Mouse (Mus musculus) kidney, postnatal 14 days (tissue): ENCODE measurements around the gene Rfc1.
"Not testable (repeated sequence)": the region's sequence is repeated elsewhere in the genome, so short reads cannot be mapped to it uniquely, and the experiment has no call there.

Experiments
- DNase-seq: peaks from one replicate; pipeline ENCODE4 v3.0.0; 2022; ENCODE audit warnings: mixed read lengths

Rfc1 gene

GRCm38 (mm10) chr5:65335298-65336074 lies at the start of gene Rfc1:
Gene Rfc1 (minus strand): TSS chr5:65335670.
- peak; percentile 93 for DNase-seq

- DNase-seq = no peak
Measured at GRCm38 (mm10) chr5:65374746-65375145, 39.3 kb upstream of the Rfc1 start.

DNA sequence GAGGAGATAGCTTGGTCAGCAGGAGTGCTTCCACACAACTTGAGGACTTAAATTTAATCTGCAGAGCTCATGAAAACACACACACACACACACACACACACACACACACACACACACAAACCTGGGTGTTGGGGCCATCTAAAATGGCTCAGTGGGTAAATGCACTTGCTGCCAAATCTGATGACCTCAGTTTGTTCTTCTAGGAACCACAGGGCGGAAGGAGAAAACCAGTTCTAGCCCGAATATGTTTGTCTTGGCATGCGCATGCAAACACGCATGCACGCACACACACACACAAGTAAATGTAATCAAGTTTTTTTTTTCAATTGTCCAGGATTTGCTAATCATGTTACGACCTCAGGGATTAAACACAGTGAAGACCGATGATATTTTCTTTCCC lies 36.1 kb upstream of the Rfc1 start:
- peak; percentile 8 for DNase-seq

DNA sequence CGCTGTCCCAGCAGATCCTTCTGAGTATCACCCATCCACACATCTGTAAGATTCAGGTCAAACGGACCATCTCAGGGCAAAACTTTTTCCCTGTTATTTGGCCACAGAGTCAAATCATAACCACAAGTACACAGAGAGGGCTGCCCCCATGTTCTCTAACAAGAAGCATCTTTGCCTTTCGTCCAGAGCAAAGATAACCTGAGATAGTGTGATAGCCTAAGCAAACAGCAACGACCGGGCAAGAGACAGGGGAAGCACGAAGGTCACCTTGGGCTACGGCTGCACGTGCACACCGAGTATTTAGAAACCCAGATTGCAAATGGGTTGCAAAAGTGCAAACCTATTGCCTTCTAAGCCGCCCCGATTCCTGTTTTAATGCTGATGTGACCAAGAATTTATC lies 32.4 kb upstream of the Rfc1 start:
- DNase-seq = no peak

DNA sequence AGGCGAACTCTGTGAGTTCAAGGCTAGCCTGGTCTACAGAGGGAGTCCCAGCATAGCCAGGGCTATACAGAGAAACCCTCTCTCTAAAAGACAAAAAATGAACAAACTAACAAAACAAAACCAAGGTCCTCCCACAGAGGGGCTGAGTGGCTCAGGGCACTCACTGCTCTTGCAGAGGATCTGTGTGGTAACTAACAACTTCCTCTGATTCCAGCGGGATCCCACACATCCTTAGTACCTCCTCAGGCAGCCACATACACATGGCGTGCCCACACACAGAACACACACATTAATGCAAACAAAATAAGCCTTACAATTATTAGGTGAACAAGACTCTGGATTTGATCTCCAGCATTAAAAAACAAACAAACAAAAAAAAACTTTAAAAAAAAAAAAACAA lies 22.3 kb upstream of the Rfc1 start:
- DNase-seq = no peak

GRCm38 (mm10) chr5:65356851-65357250 lies 21.4 kb upstream of the Rfc1 start:
- no peak for DNase-seq

DNA sequence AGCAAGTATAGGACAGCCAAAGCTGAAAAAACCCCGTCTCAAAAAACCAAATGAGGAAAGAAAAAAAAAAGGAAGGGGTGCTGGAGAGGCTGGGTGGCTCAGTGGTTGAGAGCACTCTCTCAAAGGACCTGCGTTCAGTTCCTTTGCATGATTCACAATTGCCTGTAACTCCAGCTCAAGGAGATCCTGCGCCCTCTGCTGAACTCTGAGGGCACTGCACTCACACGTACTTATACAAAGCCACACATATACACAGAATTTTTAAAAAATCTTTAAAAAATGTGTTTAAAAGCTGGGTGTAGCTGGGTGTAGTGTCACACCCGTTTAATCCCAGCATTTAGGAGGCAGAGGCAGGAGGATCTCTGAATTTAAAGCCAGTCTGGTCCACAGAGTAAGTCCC lies 19.5 kb upstream of the Rfc1 start:
- DNase-seq = no peak

- DNase-seq = no peak
Measured at GRCm38 (mm10) chr5:65354097-65354496, 18.6 kb upstream of the Rfc1 start.

DNA sequence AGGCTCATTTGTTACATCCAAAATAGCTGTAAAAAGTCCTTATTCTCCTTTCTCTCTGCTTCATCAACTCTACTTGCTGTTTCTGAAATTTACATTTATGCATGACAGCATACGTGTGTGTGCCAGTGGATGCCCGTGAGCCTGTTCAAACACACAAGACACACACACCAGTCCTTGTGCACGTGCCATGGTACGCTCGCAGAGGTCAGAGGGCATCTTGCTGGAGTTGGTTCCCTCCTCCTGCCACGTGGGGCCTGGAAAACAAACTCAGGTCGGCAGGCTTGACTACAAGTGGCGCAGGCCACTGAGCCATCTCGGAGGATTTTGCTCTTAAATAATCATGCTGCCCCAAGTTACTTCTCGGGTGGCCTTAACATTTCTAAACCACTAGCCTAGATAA lies 15.0 kb upstream of the Rfc1 start:
- no peak for DNase-seq

GRCm38 (mm10) chr5:65348168-65348567 lies 12.7 kb upstream of the Rfc1 start, which contains the start of gene Klb:
Gene Klb (plus strand): TSS chr5:65348314.
- no peak for DNase-seq

GRCm38 (mm10) chr5:65340167-65340566 lies 4.7 kb upstream of the Rfc1 start:
- no peak for DNase-seq

DNA sequence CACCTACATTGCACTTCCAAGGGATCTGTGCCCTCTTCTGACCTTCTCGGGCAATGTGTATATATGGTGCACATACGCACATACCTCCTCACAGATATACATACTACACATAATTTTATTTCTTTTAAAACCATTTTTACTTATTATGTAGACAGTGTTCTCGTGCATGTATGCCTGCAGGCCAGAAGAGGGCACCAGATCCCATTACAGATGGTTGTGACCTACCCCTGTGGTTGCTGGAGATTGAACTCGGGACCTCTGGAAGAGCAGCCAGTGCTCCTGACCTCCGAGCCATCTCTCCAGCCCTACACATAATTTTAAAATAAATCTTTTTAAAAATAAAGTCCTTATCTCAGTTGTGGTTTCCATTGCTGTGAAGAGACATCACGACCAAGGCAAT lies 2.9 kb upstream of the Rfc1 start:
- DNase-seq = no peak

DNA sequence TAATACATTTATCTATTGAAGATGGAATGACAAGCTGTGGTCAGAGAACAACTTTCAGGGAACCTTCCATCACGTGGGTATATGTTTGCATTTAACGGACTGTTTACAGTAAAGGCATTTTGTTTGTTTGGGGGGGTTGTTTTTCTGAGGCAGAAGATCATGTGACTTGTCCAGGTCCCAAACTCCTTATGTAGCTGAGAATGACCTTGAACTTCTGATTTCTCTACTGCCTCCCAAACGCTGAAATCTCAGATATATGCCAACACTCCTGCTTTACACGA lies 545 bp upstream of the Rfc1 start:
- DNase-seq = no peak

DNA sequence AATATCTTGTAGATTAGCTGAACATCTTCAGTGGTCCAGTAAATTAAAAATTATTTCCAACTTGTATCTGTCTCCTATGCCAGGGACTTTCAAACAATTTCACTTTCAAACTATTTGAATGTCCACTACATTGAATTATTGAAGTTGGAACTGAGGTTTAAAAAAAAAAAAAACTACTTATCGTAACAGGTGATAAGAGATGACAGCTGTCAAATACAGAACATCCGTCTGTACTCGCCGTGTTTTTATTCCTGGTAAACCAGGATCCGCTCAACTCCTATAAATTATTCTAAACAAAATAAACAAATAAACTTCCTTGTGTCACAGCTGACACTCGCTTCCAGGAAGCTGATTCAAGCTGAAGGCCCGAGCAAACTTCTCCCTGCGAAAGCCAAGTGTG lies 682 bp downstream of the Rfc1 start:
- no peak for DNase-seq

DNA sequence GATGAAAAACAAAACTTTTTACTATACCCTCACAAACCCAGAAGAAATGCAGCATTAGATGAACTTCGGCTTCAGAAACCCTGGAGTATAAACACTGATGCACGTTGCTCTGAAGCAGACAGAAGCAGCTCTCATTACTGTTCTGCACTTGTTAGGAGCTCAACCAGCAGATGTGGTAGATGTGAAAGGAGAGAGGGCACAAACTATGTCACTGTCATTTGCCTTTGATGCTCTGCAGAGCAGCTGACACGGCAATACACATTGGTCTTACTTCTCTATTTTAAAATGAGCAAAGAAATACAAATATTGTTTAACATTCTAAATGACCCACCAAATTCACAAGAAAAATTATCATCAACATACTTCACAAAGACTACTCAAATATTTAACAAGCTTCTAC lies 5.5 kb downstream of the Rfc1 start:
- no peak for DNase-seq

DNA sequence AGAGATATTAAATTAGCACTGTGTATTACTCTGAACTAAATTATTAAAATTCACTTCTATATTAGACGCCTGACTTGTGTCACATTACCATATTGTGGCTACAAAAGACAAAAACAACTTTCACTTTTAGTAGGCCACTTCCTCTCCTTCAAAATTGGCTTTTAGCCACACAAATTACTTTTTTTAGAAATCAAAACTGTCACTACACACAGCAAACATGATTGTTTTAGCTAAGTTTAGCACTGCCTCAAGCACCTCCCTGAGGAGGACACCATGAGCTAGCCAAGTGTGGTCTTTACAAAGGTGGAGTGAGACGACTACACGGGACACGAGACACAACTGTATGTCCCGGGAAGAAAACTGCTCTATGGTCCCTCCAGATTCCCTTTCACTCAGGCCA lies 9.3 kb downstream of the Rfc1 start:
- DNase-seq = peak; percentile 12

GRCm38 (mm10) chr5:65324758-65325355 lies 10.6 kb downstream of the Rfc1 start:
- DNase-seq = no peak

DNA sequence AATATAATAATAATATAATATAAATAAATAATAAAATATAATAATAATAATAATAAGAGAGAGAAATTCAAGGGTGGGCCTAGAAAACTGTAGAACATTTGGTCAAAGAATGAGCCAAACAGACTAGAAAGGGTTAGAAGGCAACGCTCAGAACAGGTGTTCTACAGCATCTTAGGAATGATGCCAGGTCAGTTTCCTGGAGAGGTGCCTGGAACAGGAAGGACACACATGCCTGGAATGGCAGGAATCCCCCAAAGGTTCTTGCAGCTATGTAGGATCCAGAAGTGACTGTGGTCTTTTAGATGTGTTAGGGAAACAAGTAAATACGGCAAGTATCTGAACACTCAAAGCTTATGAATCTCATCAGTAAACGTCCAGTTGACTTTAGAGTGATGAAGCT lies 11.2 kb downstream of the Rfc1 start:
- no peak for DNase-seq

DNA sequence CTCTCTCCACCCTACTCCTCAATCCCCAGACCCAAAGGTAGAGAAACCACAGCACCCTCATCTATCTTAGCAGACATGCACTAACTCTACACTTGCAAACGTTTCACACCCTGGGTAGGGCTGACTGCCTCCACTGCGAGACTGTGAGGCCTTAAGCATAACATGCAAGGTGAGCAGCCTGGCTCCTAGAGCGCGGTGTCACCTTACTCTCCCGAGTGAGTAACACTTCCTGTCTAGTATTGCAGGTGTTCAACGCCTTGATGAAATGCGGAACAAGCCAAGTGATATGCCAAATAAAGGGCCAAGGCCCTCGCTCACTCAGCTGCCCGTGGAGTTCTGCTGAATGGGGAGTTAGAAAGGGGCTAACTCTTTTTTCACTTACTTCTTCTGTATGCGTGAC lies 13.3 kb downstream of the Rfc1 start:
- DNase-seq = no peak

DNA sequence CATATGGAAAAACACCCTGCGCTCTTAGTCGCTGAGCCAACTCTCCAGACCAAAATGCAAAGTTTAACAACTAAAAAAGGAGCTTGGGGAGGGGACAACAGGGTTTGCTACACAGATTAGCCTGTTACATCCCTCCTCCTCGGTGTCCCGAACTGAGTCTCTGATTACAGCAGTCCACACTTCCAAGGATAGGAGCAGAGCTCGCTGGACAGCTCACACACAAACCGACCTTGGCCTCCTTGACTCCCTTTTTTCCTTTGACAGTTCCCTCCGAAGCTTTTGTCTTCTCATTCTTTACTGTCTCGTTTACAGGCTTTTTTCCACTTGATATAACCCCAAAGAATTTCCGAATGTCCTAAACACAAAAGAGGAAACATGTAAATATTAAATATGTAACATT lies 16.3 kb downstream of the Rfc1 start:
- DNase-seq = no peak

- DNase-seq = no peak
Measured at GRCm38 (mm10) chr5:65308866-65309265, 26.6 kb downstream of the Rfc1 start.

DNA sequence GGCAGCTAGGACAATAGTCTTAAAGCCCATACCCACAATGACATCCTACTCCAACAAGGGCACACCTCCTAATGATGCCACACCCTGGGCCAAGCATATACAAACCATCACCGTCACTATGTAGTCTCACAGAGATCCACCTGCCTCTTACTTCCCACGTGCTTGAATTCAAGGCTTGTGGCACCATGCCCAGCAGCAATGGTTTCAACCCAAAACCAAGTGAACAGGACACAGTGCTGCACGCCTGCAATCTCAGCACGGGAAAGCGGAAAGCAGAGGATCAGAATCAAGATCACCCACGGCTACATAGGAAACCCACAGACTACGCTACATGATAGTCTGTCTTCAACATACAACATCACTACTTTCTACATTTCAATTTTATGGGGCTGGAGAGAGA lies 27.3 kb downstream of the Rfc1 start:
- DNase-seq = no peak

DNA sequence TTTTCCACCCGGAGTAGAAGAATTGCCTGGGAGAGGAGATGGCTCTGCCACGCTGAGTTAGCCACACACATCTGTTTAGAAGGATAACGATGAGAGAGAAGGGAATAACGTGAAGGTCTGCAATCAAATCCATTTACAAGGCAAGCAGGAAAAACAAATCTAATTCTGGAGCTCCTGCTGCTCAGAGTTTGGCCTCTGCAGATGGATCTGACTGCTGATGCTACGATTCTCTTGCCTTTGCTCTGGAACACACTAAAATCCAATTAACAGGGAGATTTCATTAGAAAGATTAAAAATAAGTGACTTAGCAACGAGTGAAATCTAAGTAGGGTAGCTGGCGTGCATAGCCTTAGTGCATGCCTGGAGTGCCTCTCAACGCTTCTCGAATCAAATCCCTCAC lies 30.0 kb downstream of the Rfc1 start:
- DNase-seq = no peak

- no peak for DNase-seq
Measured at GRCm38 (mm10) chr5:65300121-65300520, 35.3 kb downstream of the Rfc1 start.

- not testable (repeated sequence) for DNase-seq
Measured at GRCm38 (mm10) chr5:65299623-65300022, 35.8 kb downstream of the Rfc1 start.
